Mouse (Mus musculus) bone marrow macrophage, adult 2 months (primary cell): ENCODE results near the gene Slc7a8.
"Not testable (repeated sequence)": the region's sequence is repeated elsewhere in the genome, so short reads cannot be mapped to it uniquely, and the experiment has no call there.

Experiments used
- CTCF ChIP-seq: IDR thresholded peaks from 2 replicates; pipeline ENCODE4 v1.5.1; 2012; ENCODE audit warnings: low read depth, mild to moderate bottlenecking, low read length, moderate library complexity
- POLR2A ChIP-seq: IDR thresholded peaks from 2 replicates; pipeline ENCODE4 v1.6.1; 2012; ENCODE audit warnings: mild to moderate bottlenecking, low read depth, low read length, borderline replicate concordance

DNA sequence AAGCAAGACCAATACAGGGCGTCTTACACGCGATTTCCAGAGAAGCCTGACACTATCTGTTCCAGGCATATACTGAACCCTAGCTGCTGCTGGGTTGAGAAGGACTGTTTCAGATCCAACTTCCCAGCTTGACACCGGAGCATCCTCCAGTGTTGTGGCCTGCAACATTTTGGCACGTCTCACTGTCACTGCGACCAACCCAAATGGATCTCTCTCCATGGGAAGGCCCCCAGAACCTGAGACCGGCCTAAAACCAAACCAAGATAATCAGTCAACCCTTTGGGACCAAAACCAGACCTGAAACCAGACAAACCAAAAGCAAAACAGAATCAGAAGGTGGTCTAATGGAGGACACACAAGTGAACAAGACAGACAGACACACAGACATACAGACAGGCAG is 14.8 kb downstream of the Slc7a8 start:
- TF ChIP-seq CTCF, POLR2A: not testable (repeated sequence)
